Comparison of ENCODE assay signal across 25 mouse cellular contexts in genomic region chr15:12018428-12018757, GRCm38 (mm10). TPM values are rescaled to one million over a fixed set of nuclear protein-coding genes. Genes with fewer than 3 reads are reported as not detected.
DNase-seq lines count a peak whose midpoint lies in the region; ATAC-seq lines count a peak whose summit lies in the region.
"Had no signal": no experiment of that assay in that cellular context is flagged by ENCODE, and none has a peak within 500 bp of the region (broad histone marks: within the 10 kb centered on the region; RNA-seq: fewer than 3 reads in every experiment).

No protein-coding gene starts in this region.

- peak; percentile 89 for ATAC-seq in limb, embryonic 12.5 days (ENCODE audit: insufficient number of reproducible peaks, insufficient read depth, low FRiP score, low TSS enrichment, low read depth)
- no peak for ATAC-seq in limb, embryonic 15.5 days (ENCODE audit: insufficient number of reproducible peaks, low FRiP score, low TSS enrichment, low read depth)
- ATAC-seq: activated CD4-positive, CD25-positive, alpha-beta regulatory T cell, adult 4 months; forebrain, embryonic 15.5 days had no signal

- H3K4me2 ChIP-seq in limb, embryonic 12.5 days = peak overlapping the region; percentile 47; the same call in 1 of the 2 replicates
- 0 out of 2 replicates have a peak overlapping the region, but pooled peaks have one; percentile 14 for H3K4me2 ChIP-seq in limb, embryonic 15.5 days
- H3K4me2 ChIP-seq: embryonic facial prominence, embryonic 13.5 days; forebrain, embryonic 12.5 days; forebrain, embryonic 15.5 days; heart, embryonic 13.5 days; hindbrain, embryonic 12.5 days had no signal

- intact Hi-C loops in heart, postnatal 14 days (cut with DNase I) = no loop called here

- peak; percentile 50 for DNase-seq in heart, adult 11 months
- no peak for DNase-seq in heart, postnatal 14 days
- DNase-seq in limb, embryonic 10.5 days (ENCODE audit: low spot score) = no peak
- DNase-seq in ovary, postnatal 10 days (ENCODE audit: low spot score) = no peak
- DNase-seq: adrenal gland, adult 8-10 months; adrenal gland, postnatal 25 days; cerebellum, adult 11-12 months; cerebellum, adult 8-10 months; cerebellum, postnatal 10 days; cerebellum, postnatal 36 days; embryo, embryonic 11 days; gastrocnemius, postnatal 25 days; heart, adult 2 months had no signal

- no peaks in the 10 kb centered on the region for H3K27me3 ChIP-seq in limb, embryonic 12.5 days
- no peaks in the 10 kb centered on the region for H3K27me3 ChIP-seq in limb, embryonic 10.5 days (ENCODE audit: low read depth, poor library complexity, severe bottlenecking)
- H3K27me3 ChIP-seq in limb, embryonic 15.5 days = no peaks in the 10 kb centered on the region
- H3K27me3 ChIP-seq: embryonic facial prominence, embryonic 13.5 days; forebrain, embryonic 12.5 days; forebrain, embryonic 15.5 days; heart, embryonic 13.5 days; hindbrain, embryonic 12.5 days had no signal

- H3K27ac ChIP-seq in limb, embryonic 12.5 days = peak overlapping the region; percentile 36
- no peak overlapping the region for H3K27ac ChIP-seq in limb, embryonic 10.5 days
- no peak overlapping the region for H3K27ac ChIP-seq in limb, embryonic 15.5 days
- H3K27ac ChIP-seq: embryonic facial prominence, embryonic 10.5 days; embryonic facial prominence, embryonic 13.5 days; forebrain, embryonic 12.5 days; forebrain, embryonic 15.5 days; heart, adult 2 months; heart, embryonic 10.5 days; heart, embryonic 13.5 days; hindbrain, embryonic 12.5 days; hindbrain, postnatal 0 days had no signal

- WGBS in limb, embryonic 12.5 days = 25% methylated on average over 6 of the region's 6 CpGs
- 77% methylated on average over 6 of the region's 6 CpGs for WGBS in limb, embryonic 10.5 days
- 24% methylated on average over 6 of the region's 6 CpGs for WGBS in limb, embryonic 15.5 days

- H3K9me3 ChIP-seq in limb, embryonic 12.5 days = no peaks in the 10 kb centered on the region
- H3K9me3 ChIP-seq in limb, embryonic 10.5 days (replicated peaks) = no peaks in the 10 kb centered on the region
- no peaks in the 10 kb centered on the region for H3K9me3 ChIP-seq in limb, embryonic 15.5 days
- H3K9me3 ChIP-seq: embryonic facial prominence, embryonic 10.5 days; embryonic facial prominence, embryonic 13.5 days; forebrain, embryonic 12.5 days; forebrain, embryonic 15.5 days; heart, embryonic 10.5 days; heart, embryonic 13.5 days; hindbrain, embryonic 12.5 days had no signal

- no peak overlapping the region for H3K4me3 ChIP-seq in limb, embryonic 12.5 days (replicated peaks)
- no peak overlapping the region for H3K4me3 ChIP-seq in limb, embryonic 10.5 days
- no peak overlapping the region for H3K4me3 ChIP-seq in limb, embryonic 15.5 days
- H3K4me3 ChIP-seq: embryonic facial prominence, embryonic 10.5 days; embryonic facial prominence, embryonic 13.5 days; erythroblast, embryonic 14.5 days; forebrain, embryonic 12.5 days; forebrain, embryonic 15.5 days; heart, adult 2 months; heart, embryonic 10.5 days; heart, embryonic 13.5 days; hindbrain, embryonic 12.5 days had no signal

- H3K36me3 ChIP-seq in limb, embryonic 12.5 days = no peaks in the 10 kb centered on the region
- H3K36me3 ChIP-seq in limb, embryonic 10.5 days = no peaks in the 10 kb centered on the region
- H3K36me3 ChIP-seq in limb, embryonic 15.5 days = no peaks in the 10 kb centered on the region
- H3K36me3 ChIP-seq: embryonic facial prominence, embryonic 10.5 days; embryonic facial prominence, embryonic 13.5 days; forebrain, embryonic 12.5 days; forebrain, embryonic 15.5 days; heart, embryonic 10.5 days; heart, embryonic 13.5 days; hindbrain, embryonic 12.5 days had no signal

- no peak overlapping the region for H3K9ac ChIP-seq in limb, embryonic 12.5 days (replicated peaks)
- no peak overlapping the region for H3K9ac ChIP-seq in limb, embryonic 15.5 days
- H3K9ac ChIP-seq: embryonic facial prominence, embryonic 13.5 days; forebrain, embryonic 12.5 days; forebrain, embryonic 15.5 days; heart, embryonic 13.5 days; hindbrain, embryonic 12.5 days had no signal

- H3K4me1 ChIP-seq in limb, embryonic 12.5 days (replicated peaks) = peaks cover 22% of the 10 kb centered on the region
- H3K4me1 ChIP-seq in limb, embryonic 10.5 days = peaks cover 11% of the 10 kb centered on the region
- peaks cover 12% of the 10 kb centered on the region for H3K4me1 ChIP-seq in limb, embryonic 15.5 days
- H3K4me1 ChIP-seq: embryonic facial prominence, embryonic 13.5 days; forebrain, embryonic 12.5 days; forebrain, embryonic 15.5 days; heart, embryonic 13.5 days; hindbrain, embryonic 12.5 days had no signal

RNA-seq across cellular contexts. Expression of gene Sub1, which starts 21.6 kb away (rescaled TPM):
- 10 to 100 TPM; 85.2 to 99.5 TPM for total RNA-seq in heart, postnatal 14 days (2021)
- polyA plus RNA-seq in limb, embryonic 12.5 days (2016; fragmentation: Nextera tagmentation; extraction: Ambion mirVana) = 982 and 1,024 TPM in 2 replicates
- polyA plus RNA-seq in limb, embryonic 10.5 days (2016; fragmentation: Nextera tagmentation; extraction: Ambion mirVana) = 970 and 1,039 TPM in 2 replicates
- 659 and 669 TPM in 2 replicates for polyA plus RNA-seq in limb, embryonic 15.5 days (2015; fragmentation: Nextera tagmentation; extraction: Ambion mirVana)
